Mouse (Mus musculus) hindbrain, embryonic 16.5 days (tissue): ENCODE results near the gene Tox2. TPM values are rescaled to one million over a fixed set of nuclear protein-coding genes. Genes with fewer than 3 reads are reported as not detected.

Experiments used
- ATAC-seq: fragments of 200-750 bp; cut with Nextera tagmentation; 2 replicates; pipeline ENCODE4 v1.8.0; 2017; ENCODE audit warnings: moderate TSS enrichment, moderate library complexity
- H3K27ac ChIP-seq: fragments of 300-500 bp; sonication (generic); 2 replicates; pipeline ENCODE4 v1.5.1; 2014; ENCODE audit warnings: low read depth, mild to moderate bottlenecking, control low read depth, low read length, moderate library complexity
- H3K27me3 ChIP-seq: fragments of 300-500 bp; sonication (generic); replicated peaks from 2 replicates; pipeline ENCODE4 v1.6.1; 2014; ENCODE audit warnings: low read length; ENCODE audit not compliant: control insufficient read depth, insufficient read depth
- H3K36me3 ChIP-seq: fragments of 300-500 bp; sonication (generic); 2 replicates; pipeline ENCODE4 v1.6.1; 2014; ENCODE audit warnings: mild to moderate bottlenecking, low read length, moderate library complexity, mixed read lengths; ENCODE audit not compliant: control insufficient read depth, insufficient read depth
- H3K4me1 ChIP-seq: fragments of 300-500 bp; sonication (generic); 2 replicates; pipeline ENCODE4 v1.6.1; 2014; ENCODE audit warnings: low read depth, low read length; ENCODE audit not compliant: control insufficient read depth, insufficient read depth
- H3K4me2 ChIP-seq: fragments of 300-500 bp; sonication (generic); 2 replicates; pipeline ENCODE4 v1.6.1; 2014; ENCODE audit warnings: mild to moderate bottlenecking, low read length, control low read depth, moderate library complexity
- H3K4me3 ChIP-seq: fragments of 300-500 bp; sonication (generic); 2 replicates; pipeline ENCODE4 v1.5.1; 2014; ENCODE audit warnings: mild to moderate bottlenecking, low read length, control low read depth, moderate library complexity
- H3K9ac ChIP-seq: fragments of 300-500 bp; sonication (generic); 2 replicates; pipeline ENCODE4 v1.6.1; 2014; ENCODE audit warnings: low read depth, mild to moderate bottlenecking, control low read depth, low read length, moderate library complexity
- H3K9me3 ChIP-seq: fragments of 300-500 bp; sonication (generic); 2 replicates; pipeline ENCODE4 v1.6.1; 2014; ENCODE audit warnings: mild to moderate bottlenecking, low read length, moderate library complexity; ENCODE audit not compliant: control insufficient read depth
- WGBS: fragments of 180-500 bp; shearing (Covaris S2); extraction: QIAGEN DNeasy Blood & Tissue Kit; methylation state at CpG from one replicate; pipeline ENCODE4 v1.1.7; 2014; 5-methylcytosine and 5-hydroxymethylcytosine counted together
- polyA plus RNA-seq: library from polyadenylated mRNA; unstranded; fragments of >200 nt; fragmentation: Nextera tagmentation; extraction: Ambion mirVana; gene quantifications from 2 replicates; pipeline ENCODE4 v1.2.1, GENCODE M21; 2015

The Tox2 gene
- polyA plus RNA-seq, 1 experiment from 2014 or later: 23.0 TPM

DNA sequence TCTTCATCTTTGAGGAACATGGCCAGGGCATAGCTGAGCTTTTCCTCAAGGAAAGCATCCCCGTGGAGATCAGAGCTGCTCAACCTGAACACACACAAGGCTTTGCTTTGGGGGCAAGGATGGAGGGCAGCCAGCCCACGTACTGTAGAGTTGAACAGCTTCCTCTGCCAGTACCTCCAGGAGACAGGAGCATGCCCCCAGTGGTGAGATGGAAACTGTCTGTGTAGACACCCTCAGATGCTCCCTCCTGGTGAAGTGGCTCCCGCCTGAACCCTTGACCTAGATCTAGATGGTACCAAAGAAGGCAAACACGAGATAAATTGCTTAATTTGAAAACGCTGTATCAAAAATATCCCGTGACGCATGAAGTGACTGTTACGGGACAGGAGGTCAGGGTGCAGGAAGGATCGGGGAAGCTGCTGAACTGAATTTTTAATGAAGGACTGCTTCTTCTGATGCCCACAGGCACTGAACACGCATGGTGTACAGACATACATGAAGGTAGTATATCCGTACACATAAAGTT lies 107.3 kb downstream of the Tox2 start:
- H3K4me1 ChIP-seq: no peaks in the 10 kb centered on the region
- H3K4me2 ChIP-seq: no peak overlapping the region
- 74% methylated on average over 11 of the region's 11 CpGs for WGBS
- H3K27ac ChIP-seq: no peak overlapping the region
- H3K9ac ChIP-seq: no peak overlapping the region
- no peaks in the 10 kb centered on the region; the same call in 1 of the 2 replicates for H3K27me3 ChIP-seq
- no peaks in the 10 kb centered on the region for H3K36me3 ChIP-seq
- no peaks in the 10 kb centered on the region for H3K9me3 ChIP-seq
- no peak overlapping the region for H3K4me3 ChIP-seq
- no peak for ATAC-seq

GRCm38 (mm10) chr2:163317281-163317680 lies 114.4 kb downstream of the Tox2 start:
- Histone ChIP-seq H3K36me3 (no peaks in the 10 kb centered on the region), H3K4me1 (no peaks in the 10 kb centered on the region), H3K4me2 (no peak overlapping the region), H3K27ac (no peak overlapping the region), H3K9me3 (no peaks in the 10 kb centered on the region), H3K27me3 (peaks cover 6% of the 10 kb centered on the region), H3K9ac (no peak overlapping the region), H3K4me3 (no peak overlapping the region)
- no peak for ATAC-seq
- WGBS: 85% methylated on average over 4 of the region's 4 CpGs

GRCm38 (mm10) chr2:163318777-163319176 lies 115.9 kb downstream of the Tox2 start:
- Histone ChIP-seq H3K9ac (no peak overlapping the region), H3K36me3 (no peaks in the 10 kb centered on the region), H3K9me3 (no peaks in the 10 kb centered on the region), H3K4me1 (no peaks in the 10 kb centered on the region), H3K27me3 (peaks cover 6% of the 10 kb centered on the region), H3K4me3 (no peak overlapping the region), H3K4me2 (no peak overlapping the region), H3K27ac (no peak overlapping the region)
- ATAC-seq: no peak
- WGBS: 85% methylated on average over 3 of the region's 3 CpGs

- Histone ChIP-seq H3K27me3 (peaks cover 6% of the 10 kb centered on the region), H3K36me3 (no peaks in the 10 kb centered on the region), H3K4me2 (no peak overlapping the region), H3K27ac (no peak overlapping the region), H3K4me1 (no peaks in the 10 kb centered on the region), H3K4me3 (no peak overlapping the region), H3K9ac (no peak overlapping the region), H3K9me3 (no peaks in the 10 kb centered on the region)
- 50% methylated on average over 1 of the region's 1 CpGs for WGBS
- no peak for ATAC-seq
Observed at GRCm38 (mm10) chr2:163323163-163323562, 120.2 kb downstream of the Tox2 start.

GRCm38 (mm10) chr2:163330742-163331141 lies 127.8 kb downstream of the Tox2 start:
- Histone ChIP-seq H3K27ac (no peak overlapping the region), H3K4me3 (no peak overlapping the region), H3K9me3 (no peaks in the 10 kb centered on the region), H3K36me3 (no peaks in the 10 kb centered on the region), H3K27me3 (no peaks in the 10 kb centered on the region; the same call in 1 of the 2 replicates), H3K4me2 (no peak overlapping the region), H3K4me1 (no peaks in the 10 kb centered on the region), H3K9ac (no peak overlapping the region)
- WGBS: 21% methylated on average over 7 of the region's 7 CpGs
- ATAC-seq: no peak; the same call in 1 of the 2 replicates

GRCm38 (mm10) chr2:163331423-163331822 lies 128.5 kb downstream of the Tox2 start:
- 89% methylated on average over 6 of the region's 6 CpGs for WGBS
- Histone ChIP-seq H3K9ac (no peak overlapping the region), H3K27ac (no peak overlapping the region), H3K9me3 (no peaks in the 10 kb centered on the region), H3K4me2 (no peak overlapping the region), H3K27me3 (no peaks in the 10 kb centered on the region; the same call in 1 of the 2 replicates), H3K4me3 (no peak overlapping the region), H3K4me1 (no peaks in the 10 kb centered on the region), H3K36me3 (no peaks in the 10 kb centered on the region)
- ATAC-seq: no peak

DNA sequence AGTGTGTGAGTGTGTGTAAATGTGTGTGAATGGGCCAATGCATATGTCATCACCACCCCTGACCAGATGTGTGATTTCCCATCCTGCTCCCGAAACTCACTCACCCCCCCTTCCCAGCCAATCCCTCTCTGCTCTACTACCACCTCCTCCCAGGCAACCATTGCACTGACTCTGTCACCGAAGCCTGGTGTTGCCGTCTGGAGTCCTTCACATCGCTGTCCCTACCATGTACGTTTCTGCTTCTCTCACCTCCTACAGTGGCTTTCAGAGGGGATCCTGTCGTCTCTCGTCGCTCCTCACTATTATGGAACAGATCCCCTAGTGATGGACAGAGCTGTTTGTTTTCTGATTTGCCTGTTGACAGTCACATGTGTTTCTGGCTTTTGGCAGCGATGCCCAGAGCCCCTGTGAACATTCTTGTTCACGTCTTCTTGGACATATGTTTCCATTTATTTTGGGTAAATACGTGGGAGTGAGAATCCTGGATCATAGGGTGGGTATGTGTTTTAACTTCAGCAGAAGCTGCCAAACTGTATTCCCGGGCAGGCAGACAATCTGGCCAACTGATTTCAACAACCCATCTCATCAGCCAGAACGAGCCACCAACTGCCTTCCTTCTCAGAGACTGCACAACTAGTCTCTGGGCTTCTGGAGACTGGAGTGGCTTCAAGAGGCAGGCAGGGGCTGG lies 129.6 kb downstream of the Tox2 start:
- Histone ChIP-seq H3K27me3 (peaks cover 7% of the 10 kb centered on the region), H3K27ac (no peak overlapping the region), H3K4me2 (no peak overlapping the region), H3K9me3 (no peaks in the 10 kb centered on the region), H3K4me3 (no peak overlapping the region), H3K9ac (no peak overlapping the region), H3K4me1 (no peaks in the 10 kb centered on the region), H3K36me3 (no peaks in the 10 kb centered on the region)
- 65% methylated on average over 13 of the region's 13 CpGs for WGBS
- ATAC-seq: no peak

DNA sequence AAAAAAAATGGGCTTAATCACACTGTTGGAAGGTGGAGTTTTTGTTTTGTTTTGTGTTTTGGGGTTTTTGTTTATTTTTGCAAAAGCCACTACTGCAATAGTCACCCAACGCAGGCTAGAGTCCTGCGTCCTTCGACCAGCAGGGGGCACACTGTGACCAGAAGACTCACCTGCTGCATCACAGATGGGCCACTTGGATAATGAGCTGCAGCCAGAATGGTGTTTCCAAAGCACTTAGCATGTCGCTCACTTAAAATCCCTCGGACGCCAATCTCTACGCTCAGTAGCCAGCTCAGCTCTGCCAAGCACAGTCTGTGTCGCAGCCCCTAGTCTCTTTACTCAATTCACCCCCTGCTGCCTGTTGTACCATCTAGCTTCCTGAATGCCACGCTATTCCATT lies 137.3 kb downstream of the Tox2 start:
- Histone ChIP-seq H3K9ac (no peak overlapping the region), H3K4me3 (no peak overlapping the region), H3K4me2 (no peak overlapping the region), H3K27me3 (peaks cover 35% of the 10 kb centered on the region), H3K4me1 (peaks cover 9% of the 10 kb centered on the region), H3K9me3 (no peaks in the 10 kb centered on the region), H3K27ac (no peak overlapping the region), H3K36me3 (no peaks in the 10 kb centered on the region)
- 23% methylated on average over 9 of the region's 9 CpGs for WGBS
- ATAC-seq: peak; percentile 85

GRCm38 (mm10) chr2:163343671-163344070 lies 140.7 kb downstream of the Tox2 start:
- no peak for ATAC-seq
- H3K27ac ChIP-seq: no peak overlapping the region
- no peak overlapping the region for H3K9ac ChIP-seq

More at GRCm38 (mm10) chr2:163343671-163344070, 140.7 kb downstream of the Tox2 start:
- H3K4me3 ChIP-seq: no peak overlapping the region
- H3K36me3 ChIP-seq: no peaks in the 10 kb centered on the region
- 84% methylated on average over 4 of the region's 4 CpGs for WGBS
- no peaks in the 10 kb centered on the region for H3K9me3 ChIP-seq
- H3K27me3 ChIP-seq: peaks cover 18% of the 10 kb centered on the region
- peaks cover 9% of the 10 kb centered on the region for H3K4me1 ChIP-seq
- H3K4me2 ChIP-seq: no peak overlapping the region
